8 mouse cellular contexts compared by ENCODE assay signal in the genomic region with DNA sequence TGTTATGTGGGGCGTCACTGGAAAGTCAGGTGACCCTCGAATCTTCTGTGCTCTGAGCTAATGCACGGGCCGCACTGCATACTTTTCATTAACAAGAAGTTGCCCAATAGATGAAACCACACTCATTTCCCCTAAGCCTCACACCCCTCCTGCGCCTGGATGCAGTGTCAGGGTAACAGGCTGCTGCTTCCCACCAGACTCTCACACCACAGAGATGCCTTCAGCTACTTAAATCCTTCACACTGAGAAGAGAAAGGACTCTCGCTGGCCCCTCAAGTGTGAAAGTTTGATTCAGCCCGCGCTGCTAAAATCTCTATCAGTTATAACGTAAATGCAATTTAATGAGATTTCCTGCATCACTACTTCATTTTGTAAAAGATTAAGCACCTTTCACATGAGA. TPM values are rescaled to one million over a fixed set of nuclear protein-coding genes. Genes with fewer than 3 reads are reported as not detected.
A peak's percentile ranks its signal among the peaks of the same experiment; 100 is the strongest.
DNase-seq lines count a peak whose midpoint lies in the region; ATAC-seq and TF ChIP-seq lines count a peak whose summit lies in the region.

No protein-coding gene starts in this region.

- 38% methylated on average over 9 of the region's 9 CpGs for WGBS in heart, postnatal 0 days
- 23% methylated on average over 9 of the region's 9 CpGs for WGBS in liver, embryonic 12.5 days (ENCODE audit: insufficient replicate concordance)

- ATAC-seq in heart, postnatal 0 days (ENCODE audit: insufficient read depth, low read depth) = no peak
- ATAC-seq in liver, embryonic 12.5 days = no peak
- peak; percentile 23; the same call in 1 of the 2 replicates for ATAC-seq in neutrophil, adult 5-6 weeks (ENCODE audit: extremely low read depth, insufficient number of reproducible peaks, low FRiP score, poor library complexity, severe bottlenecking)

- H3K36me3 ChIP-seq in heart, postnatal 0 days (replicated peaks; ENCODE audit: control insufficient read depth, insufficient read depth, low read length) = no peaks in the 10 kb centered on the region
- H3K36me3 ChIP-seq in liver, embryonic 12.5 days = no peaks in the 10 kb centered on the region

- peaks cover 6% of the 10 kb centered on the region; the same call in 1 of the 2 replicates for H3K4me1 ChIP-seq in heart, postnatal 0 days (ENCODE audit: control insufficient read depth, insufficient read depth)
- H3K4me1 ChIP-seq in liver, embryonic 12.5 days = 0 out of 2 replicates have a peak, but pooled peaks cover 7% of the 10 kb centered on the region

- TF ChIP-seq CTCF in gastrocnemius, adult 2 months (IDR thresholded peaks at IDR 0.05) = no peak
- TF ChIP-seq CTCF in heart, postnatal 0 days (IDR thresholded peaks at IDR 0.05; ENCODE audit: low read depth) = no peak

- no peak overlapping the region for H3K9ac ChIP-seq in heart, postnatal 0 days (replicated peaks; ENCODE audit: low read depth, low read length)
- H3K9ac ChIP-seq in liver, embryonic 12.5 days = no peak overlapping the region

- no peak for TF ChIP-seq EP300 in heart, postnatal 0 days (IDR thresholded peaks at IDR 0.05; ENCODE audit: low read depth)

- H3K27ac ChIP-seq in gastrocnemius, adult 2 months = no peak overlapping the region
- no peak overlapping the region for H3K27ac ChIP-seq in heart, postnatal 0 days (ENCODE audit: low read depth)
- no peak overlapping the region for H3K27ac ChIP-seq in liver, embryonic 12.5 days

- no peaks in the 10 kb centered on the region for H3K27me3 ChIP-seq in heart, postnatal 0 days (ENCODE audit: control insufficient read depth, insufficient read depth, low read length)
- no peaks in the 10 kb centered on the region for H3K27me3 ChIP-seq in liver, embryonic 12.5 days (replicated peaks)

- no peak for DNase-seq in gastrocnemius, adult 2 months
- DNase-seq in gastrocnemius, postnatal 36 days = no peak
- peak; percentile 34 for DNase-seq in c-Kit-positive CD71-negative TER-119-negative erythroid progenitor cells, embryonic 14.5 days (ENCODE audit: low read depth)
- no peak for DNase-seq in heart, postnatal 0 days (ENCODE audit: low spot score)
- DNase-seq in ovary, postnatal 14 days (ENCODE audit: low spot score) = no peak
- DNase-seq in adrenal gland, postnatal 14 days = no peak

- intact Hi-C loops in gastrocnemius, adult 2 months (cut with DNase I) = no loop called here
- intact Hi-C loops in gastrocnemius, postnatal 36 days (cut with DNase I) = no loop called here

- peak overlapping the region; percentile 63 for H3K4me3 ChIP-seq in gastrocnemius, adult 2 months
- peak overlapping the region; percentile 27 for H3K4me3 ChIP-seq in heart, postnatal 0 days (ENCODE audit: low read depth, low read length)
- no peak overlapping the region for H3K4me3 ChIP-seq in liver, embryonic 12.5 days

- H3K9me3 ChIP-seq in heart, postnatal 0 days (replicated peaks; ENCODE audit: control insufficient read depth, low read length) = no peaks in the 10 kb centered on the region
- H3K9me3 ChIP-seq in liver, embryonic 12.5 days (replicated peaks) = no peaks in the 10 kb centered on the region

- H3K4me2 ChIP-seq in heart, postnatal 0 days (ENCODE audit: low read depth, low read length) = peak overlapping the region; percentile 61
- peak overlapping the region; percentile 39 for H3K4me2 ChIP-seq in liver, embryonic 12.5 days

RNA-seq across cellular contexts. Expression of a gene that starts 54.5 kb away (rescaled TPM):
- total RNA-seq in gastrocnemius, adult 2 months (2021) = 10 to 100 TPM in 1 of 2 experiments, 1 to 10 TPM in 1; 5.8 to 10.5 TPM
- total RNA-seq in gastrocnemius, postnatal 36 days (2021) = 1 to 10 TPM; 7.2 to 7.9 TPM
- total RNA-seq in heart, postnatal 0 days (2014; rRNA removed; ENCODE audit: low replicate concordance) = 63.6 and 72.5 TPM in 2 replicates
- 55.4 and 61.8 TPM in 2 replicates for polyA plus RNA-seq in heart, postnatal 0 days (2015; fragmentation: Nextera tagmentation; extraction: Ambion mirVana)
- polyA plus RNA-seq in liver, embryonic 12.5 days (2016; fragmentation: Nextera tagmentation; extraction: Ambion mirVana) = 14.4 and 15.3 TPM in 2 replicates
- total RNA-seq in neutrophil, adult 5-6 weeks (2017) = not detected in 2 replicates
- total RNA-seq in adrenal gland, postnatal 14 days (2021) = 44.5 and 52.8 TPM in 2 replicates
